Mouse (Mus musculus) urinary bladder, postnatal 0 days (tissue): ENCODE measurements around the gene Glrx5. TPM values are rescaled to one million over a fixed set of nuclear protein-coding genes. Genes with fewer than 3 reads are reported as not detected.

ENCODE experiments used
- microRNA-seq: library from miRNA; unstranded; fragments of <30 nt; microRNA quantifications from one replicate; pipeline ENCODE4, GENCODE M21; 2016
- polyA plus RNA-seq: library from polyadenylated mRNA; unstranded; fragments of >200 nt; fragmentation: Nextera tagmentation; extraction: Ambion mirVana; gene quantifications from 2 replicates; pipeline ENCODE4 v1.2.1, GENCODE M21; 2015

The Glrx5 gene
- 111 and 113 TPM in 2 replicates for polyA plus RNA-seq

GRCm38 (mm10) chr12:105032147-105032831 is at the start of gene Glrx5:
Gene Glrx5 (plus strand): TSS chr12:105032688.

GRCm38 (mm10) chr12:105009370-105010212 is 22.9 kb upstream of the Glrx5 start, which contains the start of gene Syne3:
Gene Syne3 (minus strand): TSS chr12:105009809.

Small RNAs within 50 kb of the gene (microRNA-seq; reads per million reads assigned to microRNA genes)
- gene Mir3069: 2.2 reads per million

Other genes starting within 250 kb of the Glrx5 start
- gene Clmn, start 167.6 kb upstream of the Glrx5 start, polyA plus RNA-seq: 0.67 and 1.1 TPM in 2 replicates
- 2.9 and 3.6 TPM in 2 replicates for gene Syne3, start 22.9 kb upstream of the Glrx5 start, polyA plus RNA-seq
- not detected in 2 replicates for gene Tcl1b2, start 113.3 kb downstream of the Glrx5 start, polyA plus RNA-seq
- not detected in 2 replicates for gene Tcl1b1, start 127.0 kb downstream of the Glrx5 start, polyA plus RNA-seq
- not detected in 2 replicates for gene Tcl1b5, start 143.7 kb downstream of the Glrx5 start, polyA plus RNA-seq
- not detected in 2 replicates for gene Tcl1b3, start 158.4 kb downstream of the Glrx5 start, polyA plus RNA-seq
- not detected in 2 replicates for gene Tcl1b4, start 169.3 kb downstream of the Glrx5 start, polyA plus RNA-seq
- gene Tcl1, start 190.1 kb downstream of the Glrx5 start, polyA plus RNA-seq: not detected in 2 replicates